ENCODE assay signal across 20 mouse cellular contexts in the genomic region with DNA sequence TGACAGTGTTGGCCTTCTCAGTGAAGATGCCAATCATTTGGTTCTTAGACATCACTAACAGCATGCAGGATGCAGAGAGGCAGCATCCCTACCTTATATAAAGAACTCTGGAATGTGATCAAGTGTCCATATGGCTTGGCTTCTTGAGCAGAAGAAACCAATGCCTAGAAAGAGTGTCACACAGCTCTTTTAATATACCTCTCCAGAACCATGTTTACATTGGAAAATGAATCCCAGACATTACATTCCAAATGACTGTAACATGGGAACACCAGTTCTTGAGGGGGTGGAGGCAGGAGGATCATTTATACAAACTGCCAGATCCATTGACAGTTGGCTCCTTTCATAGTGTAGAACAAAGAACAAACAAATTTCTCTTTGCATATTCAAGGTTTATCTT. TPM values are rescaled to one million over a fixed set of nuclear protein-coding genes. Genes with fewer than 3 reads are reported as not detected.
DNase-seq lines count a peak whose midpoint lies in the region; ATAC-seq and TF ChIP-seq lines count a peak whose summit lies in the region.
"Had no signal": no experiment of that assay in that cellular context is flagged by ENCODE, and none has a peak within 500 bp of the region (broad histone marks: within the 10 kb centered on the region; RNA-seq: fewer than 3 reads in every experiment).

No protein-coding gene starts in this region.

- peak; percentile 48 for DNase-seq in right cerebral cortex, adult 18-20 months
- no peak for DNase-seq in right cerebral cortex, postnatal 4 days
- DNase-seq in forebrain, postnatal 0 days: peak; percentile 25
- peak; percentile 11 to 30 for DNase-seq in left cerebral cortex, postnatal 36 days (ENCODE audit: low spot score in 2 of 2)
- DNase-seq in ovary, postnatal 14 days (ENCODE audit: low spot score): no peak
- DNase-seq: adrenal gland, postnatal 25 days; kidney, adult 11 months; kidney, postnatal 14 days; lung, adult 2 months; lung, postnatal 36 days; thymus, postnatal 25 days had no signal

- H3K27me3 ChIP-seq in forebrain, embryonic 15.5 days: no peaks in the 10 kb centered on the region
- H3K27me3 ChIP-seq in forebrain, embryonic 12.5 days: no peaks in the 10 kb centered on the region
- no peaks in the 10 kb centered on the region for H3K27me3 ChIP-seq in forebrain, postnatal 0 days (ENCODE audit: insufficient read depth, low read length)
- H3K27me3 ChIP-seq in kidney, embryonic 15.5 days: no peaks in the 10 kb centered on the region
- H3K27me3 ChIP-seq: embryonic facial prominence, embryonic 15.5 days; Patski had no signal

- no peak for TF ChIP-seq CTCF in forebrain, postnatal 0 days (IDR thresholded peaks at IDR 0.05; ENCODE audit: low read depth)

- intact Hi-C loops in left cerebral cortex, postnatal 36 days (cut with DNase I): no loop called here

- H3K4me1 ChIP-seq in forebrain, embryonic 15.5 days: no peaks in the 10 kb centered on the region
- H3K4me1 ChIP-seq in forebrain, embryonic 12.5 days: no peaks in the 10 kb centered on the region
- H3K4me1 ChIP-seq in forebrain, postnatal 0 days (ENCODE audit: insufficient read depth): no peaks in the 10 kb centered on the region
- H3K4me1 ChIP-seq in kidney, embryonic 15.5 days: no peaks in the 10 kb centered on the region
- H3K4me1 ChIP-seq: embryonic facial prominence, embryonic 15.5 days; midbrain, embryonic 10.5 days had no signal

- H3K4me3 ChIP-seq in forebrain, embryonic 15.5 days: no peak overlapping the region
- H3K4me3 ChIP-seq in forebrain, embryonic 12.5 days (replicated peaks): no peak overlapping the region
- no peak overlapping the region for H3K4me3 ChIP-seq in forebrain, postnatal 0 days (ENCODE audit: low read depth, low read length)
- no peak overlapping the region for H3K4me3 ChIP-seq in kidney, embryonic 15.5 days (replicated peaks)
- H3K4me3 ChIP-seq: embryonic facial prominence, embryonic 15.5 days; midbrain, embryonic 10.5 days had no signal

- no peak overlapping the region for H3K27ac ChIP-seq in forebrain, embryonic 15.5 days (replicated peaks)
- H3K27ac ChIP-seq in forebrain, embryonic 12.5 days: no peak overlapping the region
- no peak overlapping the region for H3K27ac ChIP-seq in forebrain, postnatal 0 days (ENCODE audit: low read depth, low read length)
- H3K27ac ChIP-seq in kidney, embryonic 15.5 days: no peak overlapping the region
- H3K27ac ChIP-seq: embryonic facial prominence, embryonic 15.5 days; midbrain, embryonic 10.5 days had no signal

- no peaks in the 10 kb centered on the region for H3K9me3 ChIP-seq in forebrain, embryonic 15.5 days
- no peaks in the 10 kb centered on the region for H3K9me3 ChIP-seq in forebrain, embryonic 12.5 days
- H3K9me3 ChIP-seq in forebrain, postnatal 0 days (ENCODE audit: low read length): no peaks in the 10 kb centered on the region
- H3K9me3 ChIP-seq in kidney, embryonic 15.5 days (replicated peaks): no peaks in the 10 kb centered on the region
- H3K9me3 ChIP-seq: embryonic facial prominence, embryonic 15.5 days; midbrain, embryonic 10.5 days had no signal

- no peaks in the 10 kb centered on the region for H3K36me3 ChIP-seq in forebrain, embryonic 15.5 days
- no peaks in the 10 kb centered on the region for H3K36me3 ChIP-seq in forebrain, embryonic 12.5 days (replicated peaks)
- peaks cover 11% of the 10 kb centered on the region for H3K36me3 ChIP-seq in forebrain, postnatal 0 days (ENCODE audit: insufficient read depth)
- H3K36me3 ChIP-seq in kidney, embryonic 15.5 days: no peaks in the 10 kb centered on the region
- H3K36me3 ChIP-seq: embryonic facial prominence, embryonic 15.5 days; midbrain, embryonic 10.5 days had no signal

- peak; percentile 41; the same call in 1 of the 2 replicates for ATAC-seq in forebrain, embryonic 15.5 days (replicated peaks)
- ATAC-seq in forebrain, embryonic 12.5 days (ENCODE audit: low FRiP score): no peak
- peak; percentile 68 for ATAC-seq in forebrain, postnatal 0 days
- no peak for ATAC-seq in kidney, embryonic 15.5 days (replicated peaks; ENCODE audit: low FRiP score)
- ATAC-seq: activated CD4-positive, CD25-positive, alpha-beta regulatory T cell, adult 4 months; hindbrain, embryonic 16.5 days; Patski had no signal

- H3K9ac ChIP-seq in forebrain, embryonic 15.5 days (replicated peaks): no peak overlapping the region
- no peak overlapping the region for H3K9ac ChIP-seq in forebrain, embryonic 12.5 days
- no peak overlapping the region for H3K9ac ChIP-seq in forebrain, postnatal 0 days
- H3K9ac ChIP-seq in kidney, embryonic 15.5 days: no peak overlapping the region
- H3K9ac ChIP-seq: embryonic facial prominence, embryonic 15.5 days had no signal

- no peak overlapping the region for H3K4me2 ChIP-seq in forebrain, embryonic 15.5 days (replicated peaks)
- no peak overlapping the region for H3K4me2 ChIP-seq in forebrain, embryonic 12.5 days
- H3K4me2 ChIP-seq in forebrain, postnatal 0 days (ENCODE audit: low read depth): no peak overlapping the region
- no peak overlapping the region for H3K4me2 ChIP-seq in kidney, embryonic 15.5 days
- H3K4me2 ChIP-seq: embryonic facial prominence, embryonic 15.5 days; heart, embryonic 11.5 days had no signal

RNA-seq across cellular contexts. Expression of a gene that starts 29.9 kb away (rescaled TPM):
- 23.8 and 24.3 TPM in 2 replicates for polyA plus RNA-seq in forebrain, embryonic 15.5 days (2015; fragmentation: Nextera tagmentation; extraction: Ambion mirVana)
- polyA plus RNA-seq in forebrain, embryonic 12.5 days (2016; fragmentation: Nextera tagmentation; extraction: Ambion mirVana): 32.7 and 33.5 TPM in 2 replicates
- 33.4 and 33.8 TPM in 2 replicates for total RNA-seq in forebrain, postnatal 0 days (2014; rRNA removed)
- 10.9 and 15.9 TPM in 2 replicates for polyA plus RNA-seq in forebrain, postnatal 0 days (2015; fragmentation: Nextera tagmentation; extraction: Ambion mirVana)
- 10 to 100 TPM; 25.2 to 35.0 TPM for total RNA-seq in left cerebral cortex, postnatal 36 days (2021)
- polyA plus RNA-seq in kidney, embryonic 15.5 days (2015; fragmentation: Nextera tagmentation; extraction: Ambion mirVana): 23.7 and 25.0 TPM in 2 replicates

Comparison
In these comparisons a context has a peak if more than half of its experiments do, and no peak if none do; other contexts are left out.
1. ATAC-seq: peak in forebrain, embryonic 15.5 days (single experiment) and forebrain, postnatal 0 days (single experiment); none in forebrain, embryonic 12.5 days (single experiment) and kidney, embryonic 15.5 days (single experiment).
2. DNase-seq: peak in right cerebral cortex, adult 18-20 months (single experiment), forebrain, postnatal 0 days (single experiment) and left cerebral cortex, postnatal 36 days (2 of 2); none in right cerebral cortex, postnatal 4 days (single experiment) and ovary, postnatal 14 days (single experiment).